ENCODE assay signal across 13 mouse cellular contexts in genomic region chr2:155103607-155104006, GRCm38 (mm10). TPM values are rescaled to one million over a fixed set of nuclear protein-coding genes. Genes with fewer than 3 reads are reported as not detected.
DNase-seq lines count a peak whose midpoint lies in the region; ATAC-seq and TF ChIP-seq lines count a peak whose summit lies in the region.
"Had no signal": no experiment of that assay in that cellular context is flagged by ENCODE, and none has a peak within 500 bp of the region (broad histone marks: within the 10 kb centered on the region; RNA-seq: fewer than 3 reads in every experiment).

No protein-coding gene starts in this region.

- no peaks in the 10 kb centered on the region for H3K4me1 ChIP-seq in hindbrain, postnatal 0 days (ENCODE audit: insufficient read depth, low read length)
- H3K4me1 ChIP-seq in hindbrain, embryonic 13.5 days (replicated peaks), result no peaks in the 10 kb centered on the region
- H3K4me1 ChIP-seq in intestine, postnatal 0 days (replicated peaks; ENCODE audit: control insufficient read depth, insufficient read depth, low read length), result no peaks in the 10 kb centered on the region
- H3K4me1 ChIP-seq in midbrain, postnatal 0 days (ENCODE audit: insufficient read depth, low read length), result no peaks in the 10 kb centered on the region
- H3K4me1 ChIP-seq: lung, embryonic 15.5 days had no signal

- H3K36me3 ChIP-seq in hindbrain, postnatal 0 days (ENCODE audit: insufficient read depth, low read length), result no peaks in the 10 kb centered on the region
- H3K36me3 ChIP-seq in hindbrain, embryonic 13.5 days, result no peaks in the 10 kb centered on the region
- H3K36me3 ChIP-seq in intestine, postnatal 0 days (ENCODE audit: control insufficient read depth, insufficient read depth), result no peaks in the 10 kb centered on the region
- no peaks in the 10 kb centered on the region for H3K36me3 ChIP-seq in midbrain, postnatal 0 days (ENCODE audit: insufficient read depth, low read length)
- H3K36me3 ChIP-seq: lung, embryonic 15.5 days had no signal

- TF ChIP-seq CTCF in hindbrain, postnatal 0 days (IDR thresholded peaks at IDR 0.05; ENCODE audit: low read depth), result no peak
- TF ChIP-seq CTCF in intestine, postnatal 0 days (IDR thresholded peaks at IDR 0.05; ENCODE audit: low read depth), result no peak
- TF ChIP-seq CTCF in midbrain, postnatal 0 days (IDR thresholded peaks at IDR 0.05), result no peak

- H3K27ac ChIP-seq in hindbrain, postnatal 0 days, result no peak overlapping the region
- H3K27ac ChIP-seq in hindbrain, embryonic 13.5 days, result no peak overlapping the region
- 0 out of 2 replicates have a peak overlapping the region, but pooled peaks have one; percentile 15 for H3K27ac ChIP-seq in intestine, postnatal 0 days (ENCODE audit: low read depth, low read length)
- no peak overlapping the region for H3K27ac ChIP-seq in midbrain, postnatal 0 days (ENCODE audit: low read depth, low read length)
- H3K27ac ChIP-seq: lung, embryonic 15.5 days had no signal

- no peak overlapping the region for H3K4me2 ChIP-seq in hindbrain, postnatal 0 days (ENCODE audit: low read depth, low read length)
- H3K4me2 ChIP-seq in hindbrain, embryonic 13.5 days, result no peak overlapping the region
- H3K4me2 ChIP-seq in intestine, postnatal 0 days (replicated peaks; ENCODE audit: low read depth), result no peak overlapping the region
- H3K4me2 ChIP-seq in midbrain, postnatal 0 days (ENCODE audit: low read depth, low read length, poor library complexity, severe bottlenecking), result no peak overlapping the region
- H3K4me2 ChIP-seq: lung, embryonic 15.5 days had no signal

- H3K27me3 ChIP-seq in hindbrain, postnatal 0 days (ENCODE audit: insufficient read depth, low read length), result no peaks in the 10 kb centered on the region
- H3K27me3 ChIP-seq in hindbrain, embryonic 13.5 days, result no peaks in the 10 kb centered on the region
- H3K27me3 ChIP-seq in intestine, postnatal 0 days (replicated peaks; ENCODE audit: control insufficient read depth, insufficient read depth, low read length), result no peaks in the 10 kb centered on the region
- no peaks in the 10 kb centered on the region for H3K27me3 ChIP-seq in midbrain, postnatal 0 days (ENCODE audit: insufficient read depth, low read length)
- H3K27me3 ChIP-seq: lung, embryonic 15.5 days; megakaryocyte, embryonic 14.5 days had no signal

- peak; percentile 61 for ATAC-seq in hindbrain, postnatal 0 days
- no peak for ATAC-seq in hindbrain, embryonic 13.5 days (ENCODE audit: low FRiP score)
- no peak for ATAC-seq in intestine, postnatal 0 days
- no peak for ATAC-seq in midbrain, postnatal 0 days (ENCODE audit: low FRiP score)

- H3K4me3 ChIP-seq in hindbrain, postnatal 0 days (ENCODE audit: low read length), result no peak overlapping the region
- H3K4me3 ChIP-seq in hindbrain, embryonic 13.5 days, result no peak overlapping the region
- no peak overlapping the region for H3K4me3 ChIP-seq in intestine, postnatal 0 days (ENCODE audit: low read depth, low read length)
- no peak overlapping the region for H3K4me3 ChIP-seq in midbrain, postnatal 0 days (ENCODE audit: low read depth, low read length)
- H3K4me3 ChIP-seq: lung, embryonic 15.5 days; megakaryocyte, embryonic 14.5 days had no signal

- peak; percentile 43 for DNase-seq in hindbrain, postnatal 0 days (ENCODE audit: low spot score)
- peak; percentile 18 to 45 for DNase-seq in cerebellum, adult 18-20 months
- DNase-seq in midbrain, postnatal 0 days (ENCODE audit: low spot score), result peak; percentile 52
- no peak for DNase-seq in kidney, adult 9 months
- DNase-seq in frontal cortex, postnatal 10 days (ENCODE audit: low spot score in 2 of 2), result no peak
- no peak for DNase-seq in T-cell, adult 2 months (ENCODE audit: low spot score)
- DNase-seq: kidney, adult 8-10 months; right cerebral cortex, postnatal 25 days; thymus, postnatal 25 days had no signal

- 56% methylated on average over 6 of the region's 6 CpGs for WGBS in hindbrain, postnatal 0 days
- 71% methylated on average over 6 of the region's 6 CpGs for WGBS in hindbrain, embryonic 13.5 days
- WGBS in intestine, postnatal 0 days, result 66% methylated on average over 6 of the region's 6 CpGs
- 41% methylated on average over 6 of the region's 6 CpGs for WGBS in midbrain, postnatal 0 days

- no peak overlapping the region for H3K9ac ChIP-seq in hindbrain, postnatal 0 days (replicated peaks; ENCODE audit: low read length)
- H3K9ac ChIP-seq in hindbrain, embryonic 13.5 days, result no peak overlapping the region
- H3K9ac ChIP-seq in intestine, postnatal 0 days (ENCODE audit: low read depth, low read length), result no peak overlapping the region
- no peak overlapping the region for H3K9ac ChIP-seq in midbrain, postnatal 0 days (replicated peaks; ENCODE audit: low read length, poor library complexity, severe bottlenecking)
- H3K9ac ChIP-seq: lung, embryonic 15.5 days had no signal

- H3K9me3 ChIP-seq in hindbrain, postnatal 0 days (ENCODE audit: low read length), result no peaks in the 10 kb centered on the region
- no peaks in the 10 kb centered on the region for H3K9me3 ChIP-seq in hindbrain, embryonic 13.5 days
- no peaks in the 10 kb centered on the region for H3K9me3 ChIP-seq in intestine, postnatal 0 days (ENCODE audit: control insufficient read depth)
- H3K9me3 ChIP-seq in midbrain, postnatal 0 days (ENCODE audit: low read length), result no peaks in the 10 kb centered on the region
- H3K9me3 ChIP-seq: lung, embryonic 15.5 days had no signal

RNA-seq across cellular contexts. Expression of gene Ahcy, which starts 29.3 kb away (rescaled TPM):
- 62.3 and 68.0 TPM in 2 replicates for total RNA-seq in hindbrain, postnatal 0 days (2014; rRNA removed)
- polyA plus RNA-seq in hindbrain, postnatal 0 days (2015; fragmentation: Nextera tagmentation; extraction: Ambion mirVana), result 29.6 and 31.1 TPM in 2 replicates
- polyA plus RNA-seq in hindbrain, embryonic 13.5 days (2015; fragmentation: Nextera tagmentation; extraction: Ambion mirVana), result 36.0 and 37.1 TPM in 2 replicates
- polyA plus RNA-seq in intestine, postnatal 0 days (2015; fragmentation: Nextera tagmentation; extraction: Ambion mirVana), result 45.7 and 47.9 TPM in 2 replicates
- 54.3 and 61.4 TPM in 2 replicates for total RNA-seq in midbrain, postnatal 0 days (2014; rRNA removed)
- 28.5 and 33.3 TPM in 2 replicates for polyA plus RNA-seq in midbrain, postnatal 0 days (2015; fragmentation: Nextera tagmentation; extraction: Ambion mirVana)

RNA-seq across cellular contexts. Expression of gene Itch, which starts 29.7 kb away (rescaled TPM):
- 31.4 and 32.5 TPM in 2 replicates for total RNA-seq in hindbrain, postnatal 0 days (2014; rRNA removed)
- polyA plus RNA-seq in hindbrain, postnatal 0 days (2015; fragmentation: Nextera tagmentation; extraction: Ambion mirVana), result 22.2 and 22.5 TPM in 2 replicates
- 46.6 and 51.9 TPM in 2 replicates for polyA plus RNA-seq in hindbrain, embryonic 13.5 days (2015; fragmentation: Nextera tagmentation; extraction: Ambion mirVana)
- polyA plus RNA-seq in intestine, postnatal 0 days (2015; fragmentation: Nextera tagmentation; extraction: Ambion mirVana), result 20.3 and 25.4 TPM in 2 replicates
- 38.0 and 43.8 TPM in 2 replicates for total RNA-seq in midbrain, postnatal 0 days (2014; rRNA removed)
- 16.0 and 20.4 TPM in 2 replicates for polyA plus RNA-seq in midbrain, postnatal 0 days (2015; fragmentation: Nextera tagmentation; extraction: Ambion mirVana)

Comparison
In these comparisons a context has a peak if more than half of its experiments do, and no peak if none do; other contexts are left out.
1. DNase-seq: peak in hindbrain, postnatal 0 days (single experiment), cerebellum, adult 18-20 months (2 of 2) and midbrain, postnatal 0 days (single experiment); none in kidney, adult 9 months (single experiment), frontal cortex, postnatal 10 days (0 of 2) and T-cell, adult 2 months (single experiment).